Mouse (Mus musculus) c-Kit-positive CD71-positive TER-119-positive erythroid progenitor cells, embryonic 14.5 days (primary cell): Measurements from ENCODE around the gene Cym.

Experiments
- DNase-seq: peaks from one replicate; pipeline ENCODE4 v3.0.0-alpha.2; 2013; ENCODE audit warnings: low spot score

Gene Cym

DNA sequence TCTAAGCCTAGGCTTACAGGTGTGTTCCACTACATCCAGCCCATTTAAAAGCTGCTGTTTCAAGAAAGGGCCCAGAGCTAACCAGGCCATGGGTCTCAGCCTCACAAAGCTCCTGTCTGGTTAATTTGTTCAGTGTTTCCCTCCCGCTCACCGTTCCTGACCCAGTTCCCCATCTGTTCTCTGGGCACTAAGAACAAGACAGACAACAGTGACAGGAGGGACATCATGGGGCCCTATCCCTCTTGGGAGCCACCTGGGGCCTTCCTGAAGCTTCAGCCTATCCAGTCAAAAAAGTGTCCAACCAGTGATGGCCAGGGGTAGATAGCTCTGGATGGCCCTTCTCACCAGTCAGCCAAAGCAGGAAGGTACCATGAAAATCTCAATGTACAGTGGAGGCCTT, 58.8 kb downstream of the Cym start:
- DNase-seq: no peak
